Mouse (Mus musculus) kidney, adult 11 months (tissue): ENCODE data around the gene Agfg2.

Source experiments
- DNase-seq: peaks from one replicate; pipeline ENCODE4 v3.0.0; 2022

Agfg2 gene

DNA sequence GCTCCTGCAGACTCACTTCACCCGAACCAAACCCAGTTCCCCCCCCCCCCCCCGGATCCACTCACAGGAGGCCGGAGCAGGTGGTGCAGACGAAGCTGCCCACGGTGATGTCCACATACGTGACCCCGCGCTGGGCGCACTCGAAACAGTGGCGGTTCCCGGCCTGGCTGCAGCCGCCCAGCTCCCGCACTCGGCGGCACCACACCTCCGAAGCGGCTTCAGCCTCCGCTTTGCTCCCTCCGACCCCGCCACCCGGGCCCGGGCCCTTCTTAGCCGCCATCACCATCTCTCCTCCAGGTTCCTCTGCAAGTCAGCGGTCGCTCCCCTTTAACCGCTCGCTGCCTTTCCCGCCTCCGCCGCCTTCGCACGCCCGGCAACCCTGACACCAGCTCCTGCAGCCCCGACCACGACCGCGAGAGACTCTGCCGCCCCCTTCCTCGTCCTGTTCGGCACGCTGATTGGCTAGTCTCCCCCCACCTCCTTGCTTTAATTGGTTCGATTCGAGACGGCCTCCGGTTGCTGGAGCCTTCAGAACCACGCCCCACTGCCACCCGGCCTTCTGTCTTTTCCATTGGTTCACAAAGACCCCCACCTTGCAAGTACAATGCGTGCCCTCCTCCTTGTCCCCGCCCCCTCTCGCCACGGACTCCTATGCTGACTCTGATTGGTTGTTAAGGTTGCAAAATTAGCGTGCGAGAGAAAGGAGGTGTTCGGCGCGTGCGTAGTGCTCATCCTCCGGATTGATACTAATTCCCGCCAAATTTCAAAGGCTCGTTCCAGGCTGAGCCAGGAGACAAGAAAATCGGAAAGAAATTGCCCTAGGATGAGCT is at the start of gene Agfg2:
TSS of gene Agfg2 (minus strand) at position 433 of the 830 bp plus-strand sequence.
- DNase-seq = peak; percentile 100

DNA sequence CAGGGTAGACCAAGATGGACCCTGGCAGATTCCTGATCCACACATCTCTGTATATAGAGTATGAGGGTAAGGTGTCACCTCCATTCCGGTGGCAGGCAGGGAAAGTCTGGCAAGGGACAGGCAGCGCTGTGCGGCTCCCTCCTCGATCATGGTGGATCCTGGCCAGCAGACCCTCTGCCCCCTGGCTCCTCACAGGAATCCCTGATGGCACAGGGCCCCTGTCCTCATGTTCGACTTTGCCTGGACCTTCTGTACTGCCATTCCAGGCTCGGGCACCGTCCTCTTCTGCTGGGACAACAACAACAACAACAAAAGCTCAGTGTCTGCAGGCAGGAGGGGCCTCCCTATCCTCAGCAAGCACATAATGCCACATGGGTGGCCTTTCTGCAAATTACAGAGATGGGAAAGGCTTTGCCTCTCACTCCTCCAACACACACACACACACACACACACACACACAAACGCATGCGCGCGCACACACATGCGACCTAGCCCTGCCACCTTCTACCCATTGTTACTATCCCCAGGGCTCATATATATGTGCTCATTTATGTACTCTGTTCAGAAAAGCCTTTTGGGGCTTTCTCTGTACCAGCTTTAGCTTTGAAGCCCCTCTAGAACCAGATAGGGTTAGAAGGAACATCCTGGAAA is 49.2 kb upstream of the Agfg2 start:
- DNase-seq = no peak

DNA sequence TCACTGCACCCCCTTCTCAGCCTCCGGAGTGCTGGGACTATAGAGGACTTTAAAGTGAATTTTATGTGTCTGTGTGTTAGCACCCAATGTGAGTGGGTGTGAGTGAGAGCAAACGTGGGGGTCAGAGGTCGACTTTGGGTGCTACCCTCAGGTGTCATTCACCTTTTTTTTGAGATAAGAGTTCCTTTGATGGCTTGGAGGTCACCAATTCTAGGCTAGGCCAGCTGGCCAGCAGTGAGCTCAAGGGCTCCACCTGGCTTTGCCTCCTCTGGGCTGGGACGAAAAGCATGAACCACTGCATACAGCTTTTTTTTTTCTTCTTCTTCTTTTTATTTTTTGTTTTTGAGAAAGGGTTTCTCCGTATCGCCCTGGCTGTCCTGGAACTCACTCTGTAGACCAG is 42.2 kb upstream of the Agfg2 start:
- DNase-seq = no peak

DNA sequence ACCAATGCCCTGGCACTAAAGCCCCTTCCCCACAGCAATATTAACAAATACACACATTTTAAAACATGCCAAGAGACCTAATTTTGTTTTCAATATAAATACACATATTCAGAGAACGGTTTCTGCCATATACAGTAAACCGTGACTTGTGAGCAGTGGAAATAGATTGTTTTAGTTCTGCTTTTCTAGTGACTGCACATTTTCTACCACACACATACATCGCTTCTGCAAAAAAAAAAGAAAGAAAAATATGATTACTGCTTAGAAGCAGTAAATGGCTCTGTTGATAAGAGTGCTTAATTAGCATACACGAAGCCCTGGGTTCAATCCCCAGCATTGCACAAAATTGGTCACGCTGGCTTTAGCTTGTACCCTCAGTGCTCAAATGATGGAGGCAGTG is 39.3 kb upstream of the Agfg2 start:
- DNase-seq = no peak

DNA sequence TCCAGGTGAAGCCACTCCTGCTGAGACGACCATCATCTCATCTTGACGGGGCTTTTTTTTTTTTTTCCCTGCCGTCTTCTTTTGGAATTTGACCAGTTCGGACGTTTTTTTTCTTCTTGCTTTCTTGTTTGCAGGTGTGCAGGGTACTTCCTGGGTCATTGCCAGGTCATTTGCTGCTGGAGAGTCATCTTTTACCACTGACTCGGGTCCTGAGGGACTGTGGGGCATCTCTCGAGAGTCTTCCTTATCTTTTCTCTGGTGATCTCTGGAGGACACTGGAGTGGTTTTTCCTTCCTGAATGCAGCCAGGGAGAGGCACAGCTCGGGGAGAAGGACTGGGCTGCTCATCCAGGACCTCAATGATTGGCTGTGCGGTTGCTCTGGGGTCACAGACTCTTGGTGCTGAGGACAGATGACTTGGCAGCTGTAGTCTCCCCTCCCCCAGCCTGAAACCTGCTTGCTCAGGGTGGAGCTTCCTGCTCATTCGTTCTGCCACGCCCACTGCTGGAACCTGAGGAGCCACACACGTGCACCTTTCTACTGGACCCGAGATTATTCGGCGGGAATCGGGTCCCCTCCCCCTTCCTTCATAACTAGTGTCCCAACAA is 36.1 kb upstream of the Agfg2 start:
- peak; percentile 80 for DNase-seq

DNA sequence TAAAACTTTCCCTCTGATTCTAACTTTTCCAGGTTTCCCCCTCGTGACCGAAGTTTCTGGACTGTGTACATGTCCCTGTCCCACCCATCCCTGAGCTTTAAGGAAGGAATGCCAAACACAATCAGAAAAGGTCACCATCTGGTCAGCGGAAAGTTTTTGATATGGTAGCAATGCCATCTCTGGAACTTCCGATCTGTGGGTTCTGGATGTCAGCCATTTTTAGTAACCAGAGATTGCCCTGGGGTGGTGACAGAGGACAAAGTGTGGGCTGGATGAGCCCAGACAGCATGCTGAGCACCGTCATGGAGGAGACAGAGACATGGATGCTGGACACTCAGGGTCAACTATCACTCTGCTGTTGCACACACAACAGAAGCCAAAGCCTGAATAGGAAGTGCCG is 34.6 kb upstream of the Agfg2 start:
- DNase-seq = no peak

DNA sequence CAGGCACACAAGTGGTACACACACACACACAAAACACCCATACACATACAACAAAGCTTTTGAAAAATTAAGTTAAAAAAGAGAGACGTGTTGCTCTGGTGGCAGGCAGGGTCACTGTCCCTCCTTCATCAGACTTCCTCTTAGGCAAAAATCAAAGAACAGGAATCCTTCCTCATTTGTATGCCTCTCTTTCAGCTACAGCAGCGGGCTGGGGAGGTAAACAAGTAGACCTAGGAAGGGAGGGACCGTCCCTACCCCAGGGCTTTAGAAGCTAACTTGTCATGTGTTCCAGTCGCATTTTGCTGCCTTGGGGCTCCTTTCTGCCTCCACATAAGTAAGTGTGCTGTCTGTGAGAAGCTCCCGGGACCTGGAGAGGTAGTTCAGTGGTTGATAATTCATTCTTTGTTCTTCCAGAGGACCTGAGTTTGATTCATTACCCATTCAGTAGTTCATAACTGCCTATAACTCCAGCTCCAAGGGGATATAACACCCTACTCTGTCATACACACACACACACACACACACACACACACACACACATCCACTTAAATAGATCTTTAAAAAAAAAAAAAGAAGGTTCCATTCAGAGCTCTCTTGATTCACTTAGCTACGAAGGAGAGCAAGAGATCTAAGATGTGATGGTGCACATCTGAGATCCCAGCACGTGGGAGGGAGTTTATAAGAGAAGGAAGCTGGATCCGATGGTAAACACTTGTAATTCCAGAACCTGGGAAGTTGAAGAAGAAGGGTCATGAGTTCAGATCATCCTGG is 33.7 kb upstream of the Agfg2 start:
- DNase-seq = no peak

DNA sequence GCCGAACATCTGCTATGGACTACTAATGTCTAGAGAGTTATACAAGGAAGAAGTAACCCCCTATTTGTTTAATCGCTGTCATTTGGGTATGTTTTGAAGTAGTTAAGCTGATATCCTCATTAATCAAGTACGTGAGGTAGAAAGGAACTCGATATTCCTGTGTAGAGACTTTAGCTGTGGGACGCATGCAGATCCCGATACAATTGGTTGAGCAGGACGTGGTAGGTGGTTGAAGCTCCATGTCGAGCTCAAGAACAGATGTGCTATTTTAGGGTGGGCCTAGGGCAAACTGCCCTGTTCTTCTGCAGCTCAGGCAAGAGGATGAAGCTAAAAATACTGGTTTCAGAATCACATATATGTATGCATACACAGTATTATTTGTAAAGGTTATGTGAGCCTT is 31.2 kb upstream of the Agfg2 start:
- DNase-seq = no peak

DNA sequence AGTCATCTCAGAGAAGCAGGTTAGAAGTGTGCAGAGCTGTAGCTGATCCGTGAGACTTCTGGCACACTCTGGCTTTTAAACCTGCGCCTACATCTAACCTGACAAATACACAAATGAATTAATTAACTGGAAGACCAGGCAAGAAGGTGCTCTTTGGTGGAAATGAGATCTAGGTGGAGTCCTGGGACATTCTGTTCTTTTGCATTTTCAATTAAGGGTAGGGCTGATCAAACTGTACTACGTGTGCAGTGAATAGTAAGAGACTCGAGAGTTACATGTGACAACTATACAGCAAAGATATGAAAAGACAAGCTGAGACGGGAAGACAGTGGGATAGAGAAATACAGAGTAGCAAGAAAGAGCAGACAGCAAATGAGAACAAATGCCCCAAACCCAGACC is 28.9 kb upstream of the Agfg2 start:
- DNase-seq = no peak

DNA sequence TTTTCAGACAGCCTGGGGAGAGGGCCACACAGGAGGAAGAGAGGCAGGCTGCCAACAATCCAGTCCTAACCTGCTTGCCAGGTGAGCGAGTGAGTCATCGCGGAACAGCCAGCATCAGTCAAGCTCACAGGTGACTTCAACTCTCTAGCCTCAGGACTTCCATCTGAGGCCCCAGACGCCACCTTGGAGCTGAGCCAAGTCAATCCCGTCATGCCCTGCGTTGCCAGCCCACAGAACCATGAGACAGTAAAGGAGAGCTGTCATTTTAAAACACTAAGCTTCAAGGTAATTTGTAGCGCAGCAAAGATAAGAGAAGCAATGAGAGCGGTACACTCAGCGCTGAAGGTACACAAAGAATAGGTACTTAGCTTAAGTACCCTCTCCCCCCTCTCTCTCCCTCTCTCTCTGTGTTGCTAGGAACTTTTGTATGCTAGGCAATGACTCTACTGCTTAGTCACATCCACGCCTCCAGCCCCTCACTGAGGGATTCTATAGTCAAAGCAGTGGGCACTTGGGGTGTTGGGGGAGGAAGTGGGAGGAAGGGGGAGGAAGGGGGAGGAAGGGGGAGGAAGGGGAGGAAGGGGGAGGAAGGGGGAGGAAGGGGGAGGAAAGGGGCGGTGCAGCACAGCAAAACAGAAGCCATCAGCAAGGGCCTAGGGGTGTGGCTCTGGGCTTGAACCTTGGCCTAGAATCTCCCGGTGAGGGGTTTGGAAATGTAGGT is 22.5 kb upstream of the Agfg2 start:
- peak; percentile 88 for DNase-seq

DNA sequence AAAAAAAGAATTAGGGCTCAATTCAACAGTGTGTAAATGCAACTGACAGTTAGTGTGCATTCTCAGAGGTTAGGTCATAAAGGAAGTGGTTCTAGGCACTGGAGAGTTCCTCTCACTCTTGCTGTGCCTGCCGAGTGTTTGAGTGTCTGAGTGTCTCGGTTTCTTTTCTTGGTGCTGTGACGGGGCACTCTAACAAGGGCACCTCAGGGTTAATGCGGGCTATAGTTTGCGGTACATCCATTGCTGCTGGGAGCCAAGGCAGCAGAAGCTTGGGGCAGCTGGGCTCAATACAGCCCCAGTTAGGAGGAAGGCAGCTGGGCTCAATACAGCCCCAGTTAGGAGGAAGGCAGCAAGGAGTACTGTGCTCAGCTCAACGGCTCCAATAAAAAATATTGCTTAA is 20.7 kb upstream of the Agfg2 start:
- DNase-seq = no peak

DNA sequence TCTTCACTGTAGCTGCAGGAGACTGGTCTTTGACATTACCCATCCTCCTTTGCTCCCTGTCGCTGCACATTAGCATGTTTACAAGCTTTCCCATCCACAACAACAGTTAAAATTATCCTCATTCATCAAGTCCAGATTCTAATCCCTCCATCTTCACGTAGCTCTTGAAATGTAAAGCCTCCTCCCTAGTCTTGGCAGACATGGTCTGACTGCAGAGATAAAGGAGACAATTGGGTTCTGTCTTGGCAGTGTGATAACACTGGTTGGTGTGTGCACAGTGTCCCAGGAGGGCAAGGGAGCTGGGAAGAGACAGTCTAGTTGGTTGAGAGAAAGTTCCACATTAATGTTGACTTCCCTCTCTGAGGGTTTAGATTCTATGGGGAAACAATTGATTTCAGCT is 15.3 kb upstream of the Agfg2 start:
- DNase-seq = no peak

DNA sequence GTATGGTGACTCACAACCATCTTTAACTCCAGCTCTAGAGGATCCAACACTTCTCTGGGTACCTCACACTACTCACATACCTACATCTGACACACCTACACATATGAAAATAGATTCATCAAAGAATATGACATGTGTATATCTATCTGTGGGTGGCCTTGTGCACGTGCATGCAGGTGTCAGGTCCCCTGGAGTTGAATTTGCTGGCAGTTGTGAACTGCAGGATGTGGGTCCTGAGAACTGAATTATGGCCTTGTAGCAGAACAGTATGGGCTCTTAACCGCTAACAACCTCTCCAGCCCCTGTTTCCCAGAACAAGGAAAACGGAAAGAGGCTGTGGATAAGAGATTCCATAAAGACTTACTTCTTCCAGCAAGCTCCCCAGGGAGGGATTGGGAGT is 14.6 kb upstream of the Agfg2 start:
- no peak for DNase-seq

DNA sequence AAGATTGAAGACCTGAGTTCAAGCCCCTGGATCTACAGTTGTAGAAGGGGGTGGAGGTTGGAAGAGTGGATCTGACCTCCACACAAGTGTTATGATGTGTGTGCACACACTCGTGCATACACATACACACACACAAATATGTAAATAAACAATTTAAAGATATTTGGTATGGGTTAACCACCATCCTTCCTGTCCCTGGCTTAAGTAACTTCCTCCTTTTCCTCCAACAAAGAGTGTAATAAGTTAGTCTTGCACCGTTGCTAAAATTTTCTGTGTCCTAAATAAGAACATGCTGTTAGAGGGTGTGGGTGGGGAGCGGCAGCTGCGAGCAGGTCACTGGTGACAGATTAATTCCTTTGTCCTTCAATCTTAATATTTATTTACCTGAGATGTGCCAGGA is 11.4 kb upstream of the Agfg2 start:
- DNase-seq = no peak

DNA sequence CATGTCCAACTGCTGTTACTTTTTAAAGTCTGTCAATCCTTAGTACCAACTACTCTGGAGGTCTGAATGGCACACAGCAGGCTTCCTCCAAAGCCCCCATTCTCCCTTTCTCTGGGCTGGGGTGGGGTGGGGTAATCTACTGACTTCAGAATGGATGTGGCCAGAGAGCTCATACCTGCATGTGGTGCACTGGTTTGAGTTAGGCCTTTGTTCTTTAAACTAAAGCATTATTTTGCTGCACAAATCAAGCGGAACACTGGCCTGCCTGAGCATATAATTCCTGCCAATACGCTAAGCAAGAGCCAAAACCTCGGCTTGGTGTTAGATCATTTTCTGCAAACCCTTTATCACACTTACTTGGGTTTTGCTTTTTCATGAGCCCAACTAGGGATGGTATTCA is 10.3 kb upstream of the Agfg2 start:
- DNase-seq = no peak

DNA sequence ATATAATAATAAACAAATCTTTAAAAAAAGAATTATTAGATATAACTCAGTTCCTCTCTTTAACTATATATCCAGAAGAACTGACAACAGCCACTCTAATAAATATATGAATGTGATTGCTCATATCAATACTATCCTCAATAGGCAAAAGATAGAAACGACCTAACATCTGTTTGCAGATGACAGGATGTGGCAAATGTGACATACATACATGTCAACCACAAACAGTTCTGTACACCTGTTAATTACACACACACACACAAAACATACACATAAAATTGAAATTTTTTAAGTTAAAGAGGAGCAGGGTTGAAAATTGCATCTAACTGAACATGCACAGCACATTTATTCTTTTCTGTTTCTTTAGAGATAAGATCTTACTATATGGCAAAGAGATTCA is 7.4 kb upstream of the Agfg2 start:
- no peak for DNase-seq

DNA sequence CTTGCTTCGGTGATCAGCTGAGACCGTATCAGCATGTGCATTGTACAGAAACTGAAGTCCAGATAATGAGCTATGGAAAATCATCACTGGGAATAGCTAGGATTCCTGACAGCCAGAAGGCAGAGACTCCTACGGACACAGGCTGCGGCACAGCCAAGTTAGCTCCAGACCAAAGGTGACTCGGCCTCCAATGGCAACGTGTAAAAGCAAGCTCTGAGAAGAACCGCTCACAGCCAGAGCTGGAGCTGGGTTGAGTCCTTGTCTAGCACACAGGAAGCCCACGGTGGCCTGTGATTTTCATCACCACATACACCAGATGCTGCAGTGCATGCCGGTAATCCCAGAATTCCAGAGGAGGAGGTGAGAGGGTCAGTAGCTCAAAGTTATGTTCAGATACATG is 6.0 kb upstream of the Agfg2 start:
- no peak for DNase-seq

DNA sequence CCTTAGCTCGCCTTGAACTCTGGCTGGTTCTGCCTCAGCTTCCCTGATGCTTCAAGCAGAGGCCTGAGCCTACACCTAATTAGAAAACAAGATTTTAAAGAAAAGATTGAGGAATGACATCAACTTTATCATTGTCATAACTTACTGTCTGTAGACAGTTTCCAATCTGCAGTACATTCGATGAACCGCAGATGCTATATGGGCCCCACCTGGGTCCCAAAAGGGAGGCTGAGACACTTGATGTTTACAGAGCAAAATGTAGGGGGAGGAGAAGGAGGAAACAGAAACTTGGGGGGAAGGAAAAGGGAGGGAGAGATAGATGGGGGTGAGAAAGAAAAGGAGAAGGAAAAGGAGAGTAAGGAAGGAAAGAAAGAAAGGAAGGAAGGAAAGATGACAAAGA is 5.4 kb upstream of the Agfg2 start:
- DNase-seq = no peak

DNA sequence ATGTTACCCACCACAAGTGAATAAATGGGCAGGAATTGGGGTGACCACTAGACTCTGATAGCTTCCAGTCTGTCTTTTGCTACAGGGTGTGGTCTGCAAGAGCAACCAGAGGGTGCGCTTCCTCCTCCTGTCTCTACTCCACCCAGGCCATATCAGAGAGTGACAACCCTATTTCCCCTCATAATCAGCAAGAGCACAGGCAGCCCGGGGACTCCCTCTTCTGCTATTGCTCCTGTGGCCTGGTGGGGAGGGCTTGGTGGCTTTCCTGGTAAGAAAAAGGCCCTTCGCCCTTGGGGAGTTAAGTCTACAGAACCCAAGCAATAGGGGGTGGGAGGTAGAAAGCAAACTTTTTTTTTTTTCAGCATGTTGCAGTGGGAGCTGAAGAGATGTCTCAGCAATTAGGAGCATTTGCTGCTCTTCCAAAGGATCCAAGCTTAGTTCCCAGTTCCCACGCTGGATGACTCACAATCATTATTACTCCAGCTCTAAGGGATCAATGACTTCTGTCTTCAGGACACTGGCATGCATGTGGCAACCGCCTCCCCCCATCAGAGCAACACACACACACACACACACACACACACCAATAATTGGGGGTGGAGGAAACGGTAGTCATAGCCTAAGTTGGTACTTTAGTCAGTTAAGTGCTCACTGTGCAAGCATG is 1.7 kb upstream of the Agfg2 start:
- DNase-seq = no peak

DNA sequence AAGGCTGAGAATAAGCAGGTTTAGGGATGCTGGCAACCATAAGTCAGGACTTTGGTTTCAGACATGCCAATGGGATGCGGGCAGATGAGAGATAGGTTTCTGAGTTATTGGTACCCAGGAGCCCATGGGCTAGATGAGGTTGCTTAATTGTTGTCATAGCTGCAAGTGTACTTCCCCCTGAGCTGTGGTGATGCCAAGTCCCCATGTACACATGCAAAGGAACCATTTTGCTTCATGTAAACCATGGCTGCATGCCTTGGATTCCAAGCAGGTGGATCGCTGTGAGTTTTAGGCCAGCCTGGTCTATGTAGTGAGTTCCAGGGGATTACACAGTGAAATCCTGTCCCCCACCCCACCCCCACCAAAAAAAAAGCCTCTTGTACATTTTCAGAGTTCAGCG is 1.1 kb upstream of the Agfg2 start:
- DNase-seq = no peak

DNA sequence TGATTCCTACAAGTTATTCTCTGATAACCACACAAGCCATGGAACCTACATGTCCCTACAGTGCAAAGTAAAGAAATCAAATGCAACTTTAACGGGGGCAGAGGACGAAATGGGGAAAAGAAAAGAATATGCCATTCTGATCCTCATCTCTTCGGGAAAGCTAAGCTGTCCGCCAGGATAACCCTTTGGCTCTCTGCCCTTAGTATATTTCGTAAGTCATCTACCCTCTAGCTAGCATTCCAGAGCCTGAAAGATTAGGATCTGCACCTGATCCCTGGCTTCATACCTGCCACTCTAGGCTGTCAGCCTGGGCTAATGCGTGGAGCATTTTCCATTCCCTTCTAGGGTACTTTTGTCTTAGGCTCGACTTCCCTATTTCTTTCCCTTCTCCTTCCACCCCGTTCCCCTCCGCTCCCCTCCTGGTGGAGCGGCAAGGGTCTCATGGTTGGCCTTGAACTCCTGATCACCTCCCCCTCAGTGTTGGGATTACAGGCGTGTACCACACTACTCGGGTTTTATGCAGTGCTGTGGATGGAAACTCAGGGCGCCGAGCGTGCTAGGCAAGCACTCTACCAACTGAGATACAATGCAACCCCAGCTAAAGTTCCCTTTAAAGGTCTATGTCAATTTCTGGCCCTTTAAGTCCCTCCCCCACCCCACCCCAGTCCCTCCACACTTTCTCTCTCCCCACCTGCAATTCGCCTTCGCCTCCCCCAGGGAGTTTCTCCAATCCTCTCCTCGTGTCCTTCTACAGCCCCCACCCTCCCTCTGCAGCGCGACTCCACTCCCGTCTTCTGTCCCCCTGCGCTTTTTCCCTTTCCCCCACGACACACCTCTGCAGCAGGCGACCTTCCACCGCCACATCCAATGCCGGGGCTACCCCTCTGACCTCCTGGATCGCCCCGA is 885 bp downstream of the Agfg2 start:
- peak; percentile 39 for DNase-seq
